ENCODE assay signal across 19 mouse cellular contexts in genomic region chr19:42205201-42205600, GRCm38 (mm10). TPM values are rescaled to one million over a fixed set of nuclear protein-coding genes. Genes with fewer than 3 reads are reported as not detected.
"Had no signal": no experiment of that assay in that cellular context is flagged by ENCODE, and none has a peak within 500 bp of the region (broad histone marks: within the 10 kb centered on the region; RNA-seq: fewer than 3 reads in every experiment).

No protein-coding gene starts in this region.

- H3K36me3 ChIP-seq: limb, embryonic 13.5 days; liver, embryonic 13.5 days had no signal

- H3K9me3 ChIP-seq: liver, embryonic 13.5 days had no signal

- H3K4me2 ChIP-seq: limb, embryonic 13.5 days; liver, embryonic 13.5 days; midbrain, embryonic 11.5 days had no signal

- H3K9ac ChIP-seq: limb, embryonic 13.5 days; liver, embryonic 13.5 days had no signal

- H3K4me3 ChIP-seq: left cerebral cortex, adult 2 months; limb, embryonic 13.5 days; liver, embryonic 13.5 days had no signal

- DNase-seq: kidney, postnatal 25 days; layer of hippocampus, postnatal 36 days; liver, embryonic 13.5 days; lung, adult 2 months; lung, postnatal 14 days; lung, postnatal 4 days; midbrain, embryonic 14.5 days; thymus, adult 18-20 months; thymus, postnatal 4 days had no signal

- H3K27ac ChIP-seq: kidney, postnatal 0 days; left cerebral cortex, adult 2 months; limb, embryonic 13.5 days; liver, embryonic 13.5 days had no signal

RNA-seq across cellular contexts. Expression of gene Sfrp5, which starts 3.1 kb away (rescaled TPM):
- total RNA-seq: liver, adult 2 months; megakaryocyte progenitor cell, adult 5-6 weeks; megakaryocyte-erythroid progenitor cell, adult 5-6 weeks had no signal
- polyA plus RNA-seq: liver, adult 2 months had no signal

RNA-seq across cellular contexts. Expression of gene Golga7b, which starts 42.2 kb away (rescaled TPM):
- total RNA-seq: liver, adult 2 months; megakaryocyte progenitor cell, adult 5-6 weeks; megakaryocyte-erythroid progenitor cell, adult 5-6 weeks had no signal
- polyA plus RNA-seq: kidney, embryonic 14.5 days; kidney, postnatal 0 days; liver, adult 2 months; liver, embryonic 16.5 days; spleen, adult 2 months had no signal
